Mouse (Mus musculus): ENCODE measurements at regions not wholly inside any gene's neighbourhood (a gene's known extent, or its start where the extent isn't known, plus 50 kb on each side); places are given as distances from the start of the nearest gene placed in this dataset.

DNA sequence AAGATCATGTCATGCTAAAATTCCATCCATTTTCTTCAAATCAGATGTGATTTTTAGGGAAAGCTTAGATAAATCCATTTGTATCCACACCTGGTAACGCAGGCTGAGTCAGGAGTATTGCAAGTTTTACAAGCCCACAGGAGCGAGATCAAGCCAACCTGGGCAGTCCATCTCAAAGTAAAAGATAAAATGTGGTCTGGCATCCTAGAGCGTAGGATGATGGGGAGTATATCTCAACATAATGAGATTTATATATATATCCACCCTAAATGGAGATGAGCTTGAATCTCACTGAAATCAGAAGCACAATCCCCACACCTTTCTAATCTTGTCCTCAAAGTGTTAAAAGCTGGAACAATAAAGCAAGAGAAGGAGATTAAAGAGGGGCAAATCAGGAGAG, 124.6 kb downstream of the Atp23 start:
- TF ChIP-seq CTCF (IDR thresholded peaks at IDR 0.05; ENCODE audit: low read depth, low read length) = no peak
- no peak for TF ChIP-seq EP300 (IDR thresholded peaks at IDR 0.05; ENCODE audit: insufficient read depth, low read depth, low read length)
